ENCODE assay signal across 19 mouse cellular contexts in the genomic region with DNA sequence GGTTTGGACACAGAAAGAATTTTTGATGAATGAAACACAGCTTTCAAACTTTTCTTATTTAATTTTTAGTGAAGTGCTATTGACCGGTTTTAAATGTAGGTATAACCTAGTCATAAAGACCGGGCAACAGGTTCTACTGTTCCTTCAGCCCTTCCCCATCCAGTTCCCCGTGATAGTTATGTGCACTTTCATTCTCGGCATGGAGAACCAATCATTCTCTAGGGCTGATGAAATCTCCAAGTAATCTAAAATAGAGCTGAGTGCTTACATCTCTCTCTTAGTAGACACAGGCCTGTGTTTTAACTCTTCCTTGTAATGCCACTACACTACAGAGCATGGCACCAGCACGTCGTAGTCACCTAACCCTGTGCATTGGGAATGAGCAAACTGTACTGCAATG. TPM values are rescaled to one million over a fixed set of nuclear protein-coding genes. Genes with fewer than 3 reads are reported as not detected.
"Had no signal": no experiment of that assay in that cellular context is flagged by ENCODE, and none has a peak within 500 bp of the region (broad histone marks: within the 10 kb centered on the region; RNA-seq: fewer than 3 reads in every experiment).

No protein-coding gene starts in this region.

- DNase-seq: lung, adult 2 months; lung, postnatal 14 days; lung, postnatal 36 days; right cerebral cortex, postnatal 14 days; thymus, adult 2 months; thymus, postnatal 25 days; thymus, postnatal 4 days had no signal

- H3K9me3 ChIP-seq: lung, embryonic 15.5 days; midbrain, embryonic 13.5 days; midbrain, embryonic 15.5 days; neural tube, embryonic 12.5 days; stomach, embryonic 15.5 days had no signal

- H3K27me3 ChIP-seq: lung, embryonic 15.5 days; midbrain, embryonic 13.5 days; midbrain, embryonic 15.5 days; neural tube, embryonic 12.5 days; stomach, embryonic 15.5 days had no signal

- H3K4me2 ChIP-seq: lung, embryonic 15.5 days; midbrain, embryonic 11.5 days; midbrain, embryonic 13.5 days; midbrain, embryonic 15.5 days; neural tube, embryonic 12.5 days; stomach, embryonic 15.5 days had no signal

- H3K4me3 ChIP-seq: lung, embryonic 15.5 days; megakaryocyte, embryonic 14.5 days; midbrain, embryonic 13.5 days; midbrain, embryonic 15.5 days; neural tube, embryonic 12.5 days; stomach, embryonic 15.5 days had no signal

- ATAC-seq: lung, postnatal 0 days; midbrain, embryonic 13.5 days; midbrain, embryonic 15.5 days had no signal

- H3K4me1 ChIP-seq: lung, embryonic 15.5 days; midbrain, embryonic 13.5 days; midbrain, embryonic 15.5 days; neural tube, embryonic 12.5 days; stomach, embryonic 15.5 days had no signal

- H3K27ac ChIP-seq: liver, embryonic 14.5 days; lung, embryonic 15.5 days; macrophage; midbrain, embryonic 13.5 days; midbrain, embryonic 15.5 days; neural tube, embryonic 12.5 days; stomach, embryonic 15.5 days; stomach, postnatal 0 days had no signal

- H3K36me3 ChIP-seq: lung, embryonic 15.5 days; midbrain, embryonic 13.5 days; midbrain, embryonic 15.5 days; neural tube, embryonic 12.5 days; stomach, embryonic 15.5 days had no signal

- H3K9ac ChIP-seq: liver, embryonic 14.5 days; lung, embryonic 15.5 days; midbrain, embryonic 13.5 days; midbrain, embryonic 15.5 days; neural tube, embryonic 12.5 days; stomach, embryonic 15.5 days had no signal

RNA-seq across cellular contexts. Expression of a gene that starts 8.9 kb away (rescaled TPM):
- total RNA-seq: neutrophil, adult 5-6 weeks had no signal
- polyA plus RNA-seq: macrophage had no signal

RNA-seq across cellular contexts. Expression of a gene that starts 39.5 kb away (rescaled TPM):
- polyA plus RNA-seq: lung, adult 2 months; macrophage had no signal
